Mouse (Mus musculus) ES-E14 (cell line): ENCODE measurements around the gene Lfng. TPM values are rescaled to one million over a fixed set of nuclear protein-coding genes. Genes with fewer than 3 reads are reported as not detected.

Experiments used
- DNase-seq: peaks from one replicate; pipeline ENCODE4 v3.0.0-alpha.2; 2013; ENCODE audit warnings: low read depth, low spot score
- H3K27ac ChIP-seq: 2 replicates; pipeline ENCODE4 v1.5.1; 2012; ENCODE audit warnings: low read depth, mild to moderate bottlenecking, low read length, moderate library complexity, mixed read lengths; ENCODE audit not compliant: poor library complexity, insufficient read depth, severe bottlenecking
- H3K36me3 ChIP-seq: 2 replicates; pipeline ENCODE4 v1.6.1; 2012; ENCODE audit warnings: mild to moderate bottlenecking, low read length, moderate library complexity, mixed read lengths; ENCODE audit not compliant: control insufficient read depth, poor library complexity, insufficient read depth, severe bottlenecking
- H3K4me1 ChIP-seq, 2 experiments: fragments of 150-350 bp in 1 of 2; sonication (generic) in 1 of 2; 2 replicates each; pipeline ENCODE4 v1.6.1; 2012; ENCODE audit warnings: low read length in 2 of 2, mild to moderate bottlenecking in 1 of 2, mixed read lengths in 1 of 2; ENCODE audit not compliant: control insufficient read depth in 2 of 2, insufficient read depth in 2 of 2, poor library complexity in 1 of 2
- H3K4me3 ChIP-seq, 2 experiments: fragments of 150-350 bp in 1 of 2; sonication (generic) in 1 of 2; 2 replicates each; pipeline ENCODE4 v1.5.1; 2012; ENCODE audit warnings: low read length in 2 of 2, low read depth in 1 of 2, mild to moderate bottlenecking in 1 of 2, mixed read lengths in 1 of 2; ENCODE audit not compliant: insufficient read depth in 1 of 2, poor library complexity in 1 of 2, severe bottlenecking in 1 of 2
- H3K9ac ChIP-seq: 2 replicates; pipeline ENCODE4 v1.6.1; 2012; ENCODE audit warnings: low read depth, mild to moderate bottlenecking, low read length, mixed read lengths; ENCODE audit not compliant: poor library complexity, insufficient read depth, severe bottlenecking
- H3K9me3 ChIP-seq: fragments of 150-350 bp; sonication (generic); 2 replicates; pipeline ENCODE4 v1.6.1; 2012; ENCODE audit warnings: low read depth, mild to moderate bottlenecking, low read length; ENCODE audit not compliant: control insufficient read depth, insufficient read depth
- CHD2 ChIP-seq: IDR thresholded peaks from 2 replicates; pipeline ENCODE4 v1.6.1; 2014; ENCODE audit warnings: mild to moderate bottlenecking, low read depth, low read length, inconsistent platforms
- HCFC1 ChIP-seq: IDR thresholded peaks from 2 replicates; pipeline ENCODE4 v1.6.1; 2012; ENCODE audit warnings: low read length, inconsistent platforms, borderline replicate concordance; ENCODE audit not compliant: insufficient read depth
- MAFK ChIP-seq: IDR thresholded peaks from 2 replicates; pipeline ENCODE4 v1.6.1; 2014; ENCODE audit warnings: mild to moderate bottlenecking, low read depth, low read length, inconsistent platforms; ENCODE audit not compliant: insufficient read depth
- ZC3H11A ChIP-seq: IDR thresholded peaks from 2 replicates; pipeline ENCODE4 v1.6.1; 2012; ENCODE audit warnings: low read depth, mild to moderate bottlenecking, inconsistent platforms, low read length, borderline replicate concordance
- ZNF384 ChIP-seq: IDR thresholded peaks from 2 replicates; pipeline ENCODE4 v1.6.1; 2012; ENCODE audit warnings: low read depth, low read length, inconsistent platforms
- in situ Hi-C, 2 experiments: fragments of 600-800 bp; cut with MboI; formaldehyde crosslinking; loops; one replicate each; pipeline ENCODE4 v1.15.1; 2025; ENCODE audit warnings: low sequenced_read_pairs in 2 of 2, inconsistent platforms in 1 of 2; ENCODE audit not compliant: unreplicated experiment in 2 of 2
- total RNA-seq: library from RNA; depleted of rRNA; stranded (reverse); fragments of 300-350 nt; gene quantifications from 2 replicates; pipeline ENCODE4 v1.2.3, GENCODE M21; 2012

Gene Lfng
- total RNA-seq, 1 experiment, result 13.3 TPM

DNA sequence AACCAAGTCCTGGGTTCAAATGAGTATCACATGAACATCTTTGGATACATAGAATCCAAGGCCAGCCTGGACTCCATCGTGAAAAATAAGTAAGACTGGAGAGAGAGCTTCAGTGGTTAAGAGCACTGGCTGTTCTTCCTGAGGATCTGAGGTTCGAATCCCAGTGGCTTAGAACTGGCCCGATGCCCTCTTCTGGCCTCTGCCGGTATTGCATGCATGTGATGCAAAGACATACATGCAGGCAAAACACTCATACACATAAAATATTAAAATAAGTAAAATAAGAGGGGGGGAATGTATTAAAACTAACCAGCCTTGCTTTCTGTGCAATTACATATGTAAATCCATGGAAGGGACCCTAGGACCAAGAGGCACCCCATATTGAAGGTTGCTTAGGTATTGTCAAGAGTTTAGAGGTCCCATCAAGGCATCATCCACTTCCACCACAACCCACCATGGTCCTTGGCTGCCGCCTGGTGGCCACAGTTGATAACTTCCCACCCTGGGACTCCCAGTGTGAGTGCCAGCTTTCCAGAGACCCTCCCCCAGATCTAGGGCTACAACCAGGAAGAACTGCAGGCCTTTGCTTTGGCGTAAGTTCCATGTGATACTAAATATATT lies 12.1 kb downstream of the Lfng start:
- H3K9ac ChIP-seq, result no peak overlapping the region
- in situ Hi-C loops, result loop anchor here (5.0 to 10.0 kb wide), 2 partner anchors 74 to 77 kb away; no protein-coding TSS in a partner anchor
- TF ChIP-seq MAFK (no peak), ZC3H11A (peak; percentile 90), CHD2 (no peak), HCFC1 (no peak)
- no peaks in the 10 kb centered on the region for H3K4me1 ChIP-seq
- no peaks in the 10 kb centered on the region for H3K9me3 ChIP-seq
- 0 out of 2 replicates have a peak, but pooled peaks cover under 1% of the 10 kb centered on the region for H3K36me3 ChIP-seq
- H3K27ac ChIP-seq, result no peak overlapping the region
- no peak overlapping the region for H3K4me3 ChIP-seq
- peak; percentile 88 for DNase-seq

DNA sequence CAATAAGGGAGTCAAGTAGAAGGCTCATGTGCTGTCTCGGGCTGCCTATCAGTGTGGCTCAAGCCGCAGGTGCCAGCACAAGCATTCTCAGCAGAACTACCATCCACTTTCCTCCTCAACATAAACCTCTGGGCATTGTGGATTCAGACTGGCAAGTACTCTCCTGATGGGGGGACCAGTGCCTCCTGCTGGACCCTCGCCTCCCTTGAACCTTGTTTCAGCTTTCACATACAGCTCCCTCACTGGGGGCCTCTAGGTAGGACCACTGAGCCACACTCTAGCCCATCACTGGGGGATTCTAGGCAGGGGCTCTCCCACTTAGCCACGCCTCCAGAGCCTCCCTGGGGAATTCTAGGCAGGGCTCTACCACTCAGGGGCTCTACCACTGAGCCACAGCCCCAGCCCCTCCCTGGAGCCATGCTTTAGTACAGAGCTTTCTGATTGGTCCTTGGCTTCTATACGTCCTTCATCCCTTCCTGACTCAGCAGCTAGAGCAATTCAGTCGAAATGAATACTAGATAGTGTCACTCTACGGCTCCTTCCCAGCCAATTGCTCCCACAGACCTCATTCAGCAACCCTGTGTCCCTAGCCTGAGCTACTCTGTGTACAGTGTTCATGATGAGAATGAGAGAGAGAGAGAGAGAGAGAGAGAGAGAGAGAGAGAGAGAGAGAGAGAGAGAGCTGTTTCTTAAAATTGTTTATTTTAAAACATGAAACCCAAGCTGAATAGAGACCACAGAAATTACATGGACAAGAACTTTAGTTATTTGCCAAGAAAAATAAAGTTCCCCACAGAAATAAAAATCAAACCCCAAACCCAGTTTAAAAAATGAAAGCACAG lies 13.0 kb downstream of the Lfng start:
- no peak overlapping the region for H3K4me3 ChIP-seq
- H3K36me3 ChIP-seq, result no peaks in the 10 kb centered on the region
- DNase-seq, result no peak
- H3K27ac ChIP-seq, result no peak overlapping the region
- TF ChIP-seq MAFK (no peak), ZC3H11A (no peak), CHD2 (no peak), HCFC1 (no peak), ZNF384 (no peak)
- H3K4me1 ChIP-seq, result no peaks in the 10 kb centered on the region
- H3K9ac ChIP-seq, result no peak overlapping the region
- in situ Hi-C loops, result loop anchor here (5.0 to 10.0 kb wide), 2 partner anchors 75 to 78 kb away; no protein-coding TSS in a partner anchor
- no peaks in the 10 kb centered on the region for H3K9me3 ChIP-seq

DNA sequence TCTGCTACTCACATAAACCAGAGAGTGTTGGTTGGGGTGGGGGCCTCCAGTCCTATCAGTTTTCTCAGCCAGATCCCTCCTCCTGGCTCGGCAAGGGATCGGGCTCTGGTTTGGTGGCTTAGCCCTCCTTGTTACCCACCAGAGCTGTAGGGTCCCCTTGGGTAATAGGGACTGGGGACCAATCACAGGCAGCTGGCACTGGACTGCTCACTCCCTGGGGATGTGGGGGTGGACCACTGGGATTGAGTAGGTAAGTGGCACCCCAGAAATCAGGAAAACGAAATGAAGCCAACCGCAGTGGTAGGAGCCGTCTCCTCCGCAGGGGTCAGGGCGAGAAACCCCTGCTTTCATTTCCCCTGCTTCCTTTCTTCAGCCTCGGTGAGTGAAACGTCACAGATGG lies 14.0 kb downstream of the Lfng start:
- no peak overlapping the region for H3K4me3 ChIP-seq
- in situ Hi-C loops, result no loop called here
- DNase-seq, result no peak
- no peaks in the 10 kb centered on the region; the same call in 1 of the 2 replicates for H3K36me3 ChIP-seq
- TF ChIP-seq MAFK (no peak), ZNF384 (no peak), HCFC1 (no peak), CHD2 (no peak), ZC3H11A (no peak)
- no peaks in the 10 kb centered on the region for H3K4me1 ChIP-seq
- H3K9ac ChIP-seq, result no peak overlapping the region
- no peaks in the 10 kb centered on the region for H3K9me3 ChIP-seq
- H3K27ac ChIP-seq, result no peak overlapping the region

DNA sequence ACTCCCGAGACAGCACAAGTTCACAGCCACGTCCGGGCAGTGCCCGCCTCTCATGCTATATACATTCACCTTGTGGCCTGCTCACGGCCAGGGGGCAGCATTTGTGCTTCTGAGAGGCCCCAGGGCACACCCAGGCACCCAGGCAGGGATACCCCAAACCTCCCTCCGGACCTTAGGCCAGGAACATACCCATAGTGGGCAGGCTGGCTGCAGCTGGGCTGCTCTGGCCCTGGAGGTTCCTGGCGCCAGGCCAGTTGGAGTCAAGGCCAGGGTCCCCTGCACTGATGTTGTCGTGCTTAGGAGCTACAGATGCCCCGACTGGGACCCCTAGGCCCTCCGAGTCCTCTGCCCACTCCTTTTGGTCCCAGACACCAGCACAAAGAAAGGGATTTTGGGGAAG lies 14.4 kb downstream of the Lfng start:
- Histone ChIP-seq H3K4me3 (no peak overlapping the region), H3K27ac (no peak overlapping the region), H3K9me3 (no peaks in the 10 kb centered on the region), H3K9ac (no peak overlapping the region), H3K36me3 (peaks cover 2% of the 10 kb centered on the region; the same call in 1 of the 2 replicates), H3K4me1 (no peaks in the 10 kb centered on the region)
- no peak for DNase-seq
- in situ Hi-C loops, result no loop called here
- TF ChIP-seq CHD2, result no peak
